Mouse (Mus musculus): ENCODE results near the gene Casr. TPM values are rescaled to one million over a fixed set of nuclear protein-coding genes. Genes with fewer than 3 reads are reported as not detected.

Casr gene
- polyA plus RNA-seq, 1 experiment from 2014 or later, result 0.09 TPM

- Histone ChIP-seq H3K4me1 (no peaks in the 10 kb centered on the region), H3K36me3 (no peaks in the 10 kb centered on the region), H3K4me3 (replicated peaks) (no peak overlapping the region), H3K27ac (no peak overlapping the region), H3K4me2 (no peak overlapping the region), H3K9me3 (no peaks in the 10 kb centered on the region), H3K9ac (no peak overlapping the region), H3K27me3 (replicated peaks) (no peaks in the 10 kb centered on the region)
- ATAC-seq (ENCODE audit: insufficient read depth, low FRiP score, low read depth), result no peak
- WGBS, result 37% methylated on average over 4 of the region's 4 CpGs
These were observed 56.0 kb downstream of the Casr start for GRCm38 (mm10) chr16:36505913-36506312.

GRCm38 (mm10) chr16:36505134-36505533 is 56.8 kb downstream of the Casr start:
- no peak overlapping the region for H3K9ac ChIP-seq
- no peak overlapping the region for H3K4me2 ChIP-seq
- H3K4me3 ChIP-seq (replicated peaks), result no peak overlapping the region
- H3K36me3 ChIP-seq, result no peaks in the 10 kb centered on the region
- no peak overlapping the region for H3K27ac ChIP-seq
- no peaks in the 10 kb centered on the region for H3K4me1 ChIP-seq
- ATAC-seq (ENCODE audit: insufficient read depth, low FRiP score, low read depth), result no peak
- WGBS, result 75% methylated on average over 3 of the region's 3 CpGs
- H3K27me3 ChIP-seq (replicated peaks), result no peaks in the 10 kb centered on the region
- no peaks in the 10 kb centered on the region for H3K9me3 ChIP-seq

GRCm38 (mm10) chr16:36502286-36502685 is 59.7 kb downstream of the Casr start:
- Histone ChIP-seq H3K27ac (no peak overlapping the region), H3K4me1 (no peaks in the 10 kb centered on the region), H3K9ac (no peak overlapping the region), H3K27me3 (replicated peaks) (no peaks in the 10 kb centered on the region), H3K4me3 (replicated peaks) (no peak overlapping the region), H3K4me2 (no peak overlapping the region), H3K9me3 (no peaks in the 10 kb centered on the region), H3K36me3 (no peaks in the 10 kb centered on the region)
- no peak for ATAC-seq (ENCODE audit: insufficient read depth, low FRiP score, low read depth)
- WGBS, result 53% methylated on average over 2 of the region's 2 CpGs

DNA sequence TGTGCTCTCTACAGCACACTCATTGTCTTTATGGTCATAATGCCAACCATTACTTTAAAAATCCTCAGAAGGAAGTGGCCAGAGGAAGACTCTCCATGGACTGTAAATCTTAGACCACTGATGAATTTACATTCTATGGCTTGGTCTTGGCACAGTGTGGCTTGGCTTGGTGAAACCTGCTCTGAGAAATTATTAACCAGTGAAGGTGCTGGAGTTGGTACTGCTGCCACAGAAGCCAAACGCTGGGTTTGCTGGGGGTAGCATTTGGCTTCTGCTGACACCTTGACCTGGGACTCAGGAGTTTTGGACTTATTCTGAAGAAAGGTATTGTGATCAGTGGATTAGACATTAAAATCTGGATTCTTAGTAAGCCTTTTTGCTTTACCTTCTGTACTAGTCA is 69.5 kb downstream of the Casr start:
- H3K4me1 ChIP-seq, result no peaks in the 10 kb centered on the region
- H3K4me3 ChIP-seq (replicated peaks), result no peak overlapping the region
- no peak overlapping the region for H3K27ac ChIP-seq
- no peaks in the 10 kb centered on the region for H3K9me3 ChIP-seq
- H3K4me2 ChIP-seq, result no peak overlapping the region
- no peaks in the 10 kb centered on the region for H3K36me3 ChIP-seq
- no peak for ATAC-seq (ENCODE audit: insufficient read depth, low FRiP score, low read depth)
- H3K27me3 ChIP-seq (replicated peaks), result no peaks in the 10 kb centered on the region
- WGBS, result 63% methylated on average over 1 of the region's 1 CpGs
- no peak overlapping the region for H3K9ac ChIP-seq

- Histone ChIP-seq H3K27me3 (replicated peaks) (no peaks in the 10 kb centered on the region), H3K9ac (no peak overlapping the region), H3K9me3 (no peaks in the 10 kb centered on the region), H3K4me2 (no peak overlapping the region), H3K4me1 (no peaks in the 10 kb centered on the region), H3K27ac (no peak overlapping the region), H3K4me3 (replicated peaks) (no peak overlapping the region), H3K36me3 (no peaks in the 10 kb centered on the region)
- ATAC-seq (ENCODE audit: insufficient read depth, low FRiP score, low read depth), result no peak
- 67% methylated on average over 9 of the region's 9 CpGs for WGBS
These were observed 85.1 kb downstream of the Casr start for GRCm38 (mm10) chr16:36476866-36477265.

DNA sequence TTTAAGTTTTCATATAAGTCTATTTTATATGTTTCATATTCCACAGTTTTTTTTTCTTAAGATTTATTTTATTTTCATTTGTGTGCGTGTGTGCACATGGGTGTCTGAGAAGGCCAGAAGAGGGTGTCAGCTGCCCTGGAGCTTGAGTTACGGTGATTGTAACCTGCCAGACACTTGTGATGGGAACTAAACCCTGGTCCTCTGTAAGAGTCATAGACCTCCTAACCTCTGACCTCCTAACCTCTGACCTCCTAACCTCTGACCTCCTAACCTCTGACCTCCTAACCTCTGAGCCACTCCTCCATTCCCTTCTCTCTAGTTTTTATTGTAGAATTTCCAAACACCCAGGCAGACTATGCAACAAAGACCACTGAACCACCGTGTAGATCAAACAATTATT is 86.4 kb downstream of the Casr start:
- Histone ChIP-seq H3K9me3 (no peaks in the 10 kb centered on the region), H3K4me1 (no peaks in the 10 kb centered on the region), H3K4me2 (no peak overlapping the region), H3K36me3 (no peaks in the 10 kb centered on the region), H3K4me3 (replicated peaks) (no peak overlapping the region), H3K27ac (no peak overlapping the region), H3K27me3 (replicated peaks) (no peaks in the 10 kb centered on the region), H3K9ac (no peak overlapping the region)
- WGBS, result 87% methylated on average over 3 of the region's 3 CpGs
- ATAC-seq (ENCODE audit: insufficient read depth, low FRiP score, low read depth), result no peak

DNA sequence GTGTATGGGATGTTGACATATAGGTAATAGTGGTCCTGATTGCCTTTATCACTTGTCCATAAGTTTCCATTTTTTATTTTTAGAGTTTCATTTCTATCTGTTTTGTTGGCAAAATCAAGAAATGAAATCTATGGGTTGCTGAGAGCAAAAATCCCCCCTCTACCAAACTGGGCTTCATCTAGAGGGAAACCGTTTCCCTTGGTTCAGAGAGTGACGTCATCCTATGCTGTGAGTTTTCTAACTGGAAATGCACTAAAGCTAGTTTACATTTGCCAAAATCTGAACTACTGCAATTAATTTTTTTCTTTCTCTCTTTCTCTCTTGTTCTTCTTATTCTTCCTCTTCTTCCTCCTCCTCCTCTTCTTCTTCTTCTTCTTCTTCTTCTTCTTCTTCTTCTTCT is 87.1 kb downstream of the Casr start:
- H3K9ac ChIP-seq, result no peak overlapping the region
- H3K27me3 ChIP-seq (replicated peaks), result no peaks in the 10 kb centered on the region
- 74% methylated on average over 2 of the region's 2 CpGs for WGBS
- no peak overlapping the region for H3K4me3 ChIP-seq (replicated peaks)
- no peak for ATAC-seq (ENCODE audit: insufficient read depth, low FRiP score, low read depth)
- no peaks in the 10 kb centered on the region for H3K4me1 ChIP-seq
- H3K9me3 ChIP-seq, result no peaks in the 10 kb centered on the region
- H3K36me3 ChIP-seq, result no peaks in the 10 kb centered on the region
- no peak overlapping the region for H3K4me2 ChIP-seq
- H3K27ac ChIP-seq, result no peak overlapping the region

DNA sequence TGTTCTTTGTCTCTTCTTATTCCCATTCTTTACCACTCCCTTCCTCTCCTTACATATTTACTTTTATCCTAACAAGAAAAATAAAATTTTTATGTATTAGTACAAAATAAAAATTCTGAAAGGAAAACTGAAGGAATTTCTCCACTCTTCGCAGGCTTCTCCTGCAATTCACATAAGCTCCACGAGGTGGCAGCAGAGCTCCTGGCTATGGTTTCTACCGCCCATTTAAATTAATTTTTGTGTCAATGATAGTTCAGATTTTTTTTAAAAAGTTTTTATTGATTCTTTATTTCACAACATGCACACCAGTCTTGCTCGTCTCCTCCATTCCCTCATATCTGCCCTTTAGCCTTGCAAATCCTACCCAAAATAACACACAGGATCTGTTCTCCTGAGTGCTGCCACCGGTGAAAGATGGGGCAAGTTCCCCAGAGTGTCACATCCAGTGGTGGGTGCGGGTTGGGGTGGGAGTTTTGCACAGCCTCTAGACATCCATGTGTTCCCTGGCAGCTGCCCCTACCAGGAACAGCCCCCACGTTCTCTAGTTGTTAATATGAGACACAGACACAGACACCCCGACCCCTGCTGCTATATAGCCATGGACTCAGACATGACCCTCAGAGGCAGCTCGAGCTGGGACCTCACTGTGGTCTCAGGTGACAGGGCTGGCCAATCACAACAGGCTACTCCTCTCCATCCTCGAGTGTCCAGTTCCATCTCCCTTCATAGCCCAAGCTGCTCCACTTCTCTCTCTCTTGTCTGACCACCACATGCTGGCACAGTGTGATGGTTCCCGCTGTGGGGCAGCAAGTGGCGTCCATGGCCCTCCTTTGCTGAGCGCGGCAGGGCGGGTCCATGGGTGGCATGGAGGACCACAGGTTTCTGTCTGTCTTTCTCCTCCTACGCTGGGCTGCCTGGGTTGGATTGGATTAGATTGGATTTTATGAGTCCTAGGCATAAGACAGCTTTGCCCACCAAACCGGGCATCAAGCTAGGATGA is 88.4 kb downstream of the Casr start:
- no peak for ATAC-seq (ENCODE audit: insufficient read depth, low FRiP score, low read depth)
- no peaks in the 10 kb centered on the region for H3K9me3 ChIP-seq
- WGBS, result 49% methylated on average over 17 of the region's 17 CpGs

GRCm38 (mm10) chr16:36471066-36471633 is 90.8 kb downstream of the Casr start:
- Histone ChIP-seq H3K4me3 (replicated peaks) (no peak overlapping the region), H3K36me3 (no peaks in the 10 kb centered on the region), H3K9me3 (no peaks in the 10 kb centered on the region), H3K9ac (no peak overlapping the region), H3K27ac (no peak overlapping the region), H3K4me1 (no peaks in the 10 kb centered on the region), H3K4me2 (no peak overlapping the region), H3K27me3 (replicated peaks) (no peaks in the 10 kb centered on the region)
- WGBS, result 62% methylated on average over 13 of the region's 13 CpGs
- ATAC-seq (ENCODE audit: insufficient read depth, low FRiP score, low read depth), result no peak

More for the DNA sequence above, 88.4 kb downstream of the Casr start:
- no peaks in the 10 kb centered on the region for H3K4me1 ChIP-seq
- H3K27ac ChIP-seq, result no peak overlapping the region
- no peaks in the 10 kb centered on the region for H3K36me3 ChIP-seq
- no peak overlapping the region for H3K4me2 ChIP-seq
- H3K4me3 ChIP-seq (replicated peaks), result no peak overlapping the region
- no peaks in the 10 kb centered on the region for H3K27me3 ChIP-seq (replicated peaks)
- no peak overlapping the region for H3K9ac ChIP-seq

DNA sequence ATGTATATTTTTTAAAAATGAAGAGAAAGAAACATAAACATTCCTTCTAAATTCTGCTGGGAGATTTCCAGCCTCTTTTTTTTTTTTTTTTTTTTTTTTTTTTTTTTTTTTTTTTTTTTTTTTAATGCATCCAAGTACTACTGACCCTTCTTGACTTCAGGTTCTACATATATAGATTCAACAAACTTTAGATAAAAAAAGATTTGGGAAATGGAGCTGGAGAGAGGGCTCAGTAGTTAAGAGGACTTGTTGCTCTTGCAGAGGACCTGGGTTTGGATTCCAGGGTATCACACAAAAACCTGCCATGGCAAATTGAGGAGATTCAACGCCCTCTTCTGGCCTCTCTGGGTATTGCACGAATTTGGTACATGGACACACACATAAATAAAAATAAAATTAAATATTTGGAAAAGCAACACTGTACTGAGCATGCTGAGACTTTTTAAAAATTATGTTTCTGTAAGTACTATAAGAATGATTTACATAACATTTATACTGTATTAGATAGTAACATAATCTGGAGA is 91.9 kb downstream of the Casr start:
- Histone ChIP-seq H3K4me2 (no peak overlapping the region), H3K9ac (no peak overlapping the region), H3K27ac (no peak overlapping the region), H3K4me1 (no peaks in the 10 kb centered on the region), H3K9me3 (no peaks in the 10 kb centered on the region), H3K36me3 (no peaks in the 10 kb centered on the region), H3K27me3 (replicated peaks) (no peaks in the 10 kb centered on the region), H3K4me3 (replicated peaks) (no peak overlapping the region)
- WGBS, result 9% methylated on average over 2 of the region's 2 CpGs
- ATAC-seq (ENCODE audit: insufficient read depth, low FRiP score, low read depth), result no peak

GRCm38 (mm10) chr16:36469367-36469766 is 92.6 kb downstream of the Casr start:
- no peak overlapping the region for H3K4me3 ChIP-seq (replicated peaks)
- no peaks in the 10 kb centered on the region for H3K4me1 ChIP-seq
- no peaks in the 10 kb centered on the region for H3K36me3 ChIP-seq
- WGBS, result 71% methylated on average over 9 of the region's 9 CpGs
- H3K4me2 ChIP-seq, result no peak overlapping the region
- H3K9ac ChIP-seq, result no peak overlapping the region
- H3K27ac ChIP-seq, result no peak overlapping the region
- ATAC-seq (ENCODE audit: insufficient read depth, low FRiP score, low read depth), result peak; percentile 27; the same call in 1 of the 2 replicates
- no peaks in the 10 kb centered on the region for H3K9me3 ChIP-seq
- no peaks in the 10 kb centered on the region for H3K27me3 ChIP-seq (replicated peaks)

DNA sequence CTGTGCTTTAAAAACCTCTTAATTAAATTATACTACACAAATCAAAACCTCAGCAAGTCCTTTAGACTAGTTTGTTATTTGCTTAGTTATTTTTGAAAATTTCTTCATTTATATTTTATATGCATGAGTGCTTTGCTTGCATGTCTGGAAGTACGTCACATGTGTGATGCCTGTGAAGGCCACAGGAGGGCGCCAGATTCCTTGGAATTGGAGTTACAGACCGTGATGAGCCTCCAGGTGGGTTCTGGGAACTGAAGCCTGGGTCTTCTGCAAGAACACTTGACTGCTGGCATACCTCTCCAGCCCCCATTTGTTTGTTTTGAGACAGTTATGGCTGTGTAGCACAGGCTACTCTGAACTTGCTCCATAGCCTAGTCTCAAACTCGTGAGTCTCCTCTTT is 93.1 kb downstream of the Casr start:
- H3K4me3 ChIP-seq (replicated peaks), result no peak overlapping the region
- no peak overlapping the region for H3K27ac ChIP-seq
- H3K9me3 ChIP-seq, result no peaks in the 10 kb centered on the region
- no peak for ATAC-seq (ENCODE audit: insufficient read depth, low FRiP score, low read depth)
- no peak overlapping the region for H3K9ac ChIP-seq
- 62% methylated on average over 4 of the region's 4 CpGs for WGBS
- no peaks in the 10 kb centered on the region for H3K27me3 ChIP-seq (replicated peaks)
- no peak overlapping the region for H3K4me2 ChIP-seq
- H3K36me3 ChIP-seq, result no peaks in the 10 kb centered on the region
- no peaks in the 10 kb centered on the region for H3K4me1 ChIP-seq
